Mouse (Mus musculus) lung, postnatal 14 days (tissue): ENCODE results near the gene Spata18.

Source experiments
- DNase-seq: peaks from one replicate; pipeline ENCODE4 v3.0.0; 2021

Gene Spata18

DNA sequence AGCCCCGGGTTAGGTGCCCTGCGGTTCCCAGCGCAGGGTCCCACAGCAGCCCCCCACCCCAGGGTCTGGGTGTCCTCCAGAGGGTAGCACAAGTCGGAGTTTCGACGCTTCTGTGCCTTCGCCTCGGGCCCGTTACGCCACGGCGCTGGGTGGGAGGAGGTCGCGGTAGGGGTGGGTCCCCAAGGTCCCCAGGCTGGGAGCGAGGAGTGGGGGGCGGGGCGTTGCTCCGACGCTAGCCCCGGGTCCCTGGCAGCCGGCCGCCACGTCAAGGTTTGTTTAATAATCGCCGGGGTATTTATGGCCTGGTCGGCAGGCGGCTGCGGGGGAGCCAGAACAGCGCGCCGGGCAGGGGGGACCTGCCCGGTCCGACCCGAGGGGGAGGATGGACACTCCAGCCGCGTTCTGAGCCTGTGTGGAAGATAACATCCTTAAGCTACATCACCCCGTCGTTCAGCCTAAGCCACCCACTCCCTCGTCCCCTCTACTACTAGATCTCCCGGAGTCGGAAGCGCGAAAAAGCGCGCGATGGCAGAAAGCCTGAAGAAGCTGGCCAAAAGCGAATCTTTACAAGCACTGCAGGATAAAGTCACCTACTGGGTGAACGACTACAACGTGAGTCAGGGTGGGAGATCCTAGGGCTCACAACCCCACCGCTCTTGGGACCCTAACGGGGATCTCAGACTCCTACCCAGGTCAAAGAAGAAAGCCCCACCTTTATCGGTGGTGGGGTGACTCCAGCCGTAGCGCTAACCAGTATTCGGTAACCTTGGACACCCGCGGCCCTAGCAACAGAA is at the start of gene Spata18:
TSS of gene Spata18 (plus strand) at position 319 of the 794 bp plus-strand sequence.
- DNase-seq: peak; percentile 25

DNA sequence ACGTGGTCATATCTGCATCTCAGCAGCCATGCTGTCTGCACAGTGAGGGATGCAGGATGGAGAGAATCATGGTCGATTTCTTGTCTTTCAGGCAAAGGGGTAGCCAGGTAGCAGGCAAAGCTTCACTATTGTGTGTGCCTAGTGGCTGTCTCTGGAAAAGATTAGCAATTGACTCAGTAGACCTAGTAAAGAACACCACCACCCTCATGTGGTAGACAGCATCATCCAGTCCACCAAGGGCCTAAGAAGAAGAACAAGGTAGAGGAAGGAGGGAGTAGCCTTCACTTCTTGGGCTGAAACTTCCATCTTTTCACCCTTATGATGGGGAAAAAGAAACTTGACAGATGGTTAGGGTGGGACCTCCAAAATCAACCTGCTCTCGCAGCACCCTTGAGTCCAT is 48.3 kb upstream of the Spata18 start:
- no peak for DNase-seq

DNA sequence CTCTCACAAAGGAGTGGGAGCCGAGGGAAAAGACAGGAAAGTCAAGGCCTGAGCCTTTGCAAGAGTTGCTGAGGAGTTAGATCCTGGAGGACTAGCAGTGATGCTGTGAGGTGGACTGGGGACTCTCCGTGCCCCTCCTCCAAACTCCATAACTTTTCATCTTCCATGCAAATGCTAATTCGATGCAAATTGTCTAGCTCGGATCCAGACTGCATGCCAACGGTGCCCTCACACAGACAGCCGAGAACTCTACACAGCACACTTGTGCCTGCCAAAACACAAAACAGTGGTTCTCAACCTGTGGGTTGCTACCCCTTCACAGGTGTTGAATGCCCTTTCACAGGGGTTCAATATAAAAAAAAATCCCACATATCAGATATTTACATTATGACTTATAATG is 46.6 kb upstream of the Spata18 start:
- no peak for DNase-seq

DNA sequence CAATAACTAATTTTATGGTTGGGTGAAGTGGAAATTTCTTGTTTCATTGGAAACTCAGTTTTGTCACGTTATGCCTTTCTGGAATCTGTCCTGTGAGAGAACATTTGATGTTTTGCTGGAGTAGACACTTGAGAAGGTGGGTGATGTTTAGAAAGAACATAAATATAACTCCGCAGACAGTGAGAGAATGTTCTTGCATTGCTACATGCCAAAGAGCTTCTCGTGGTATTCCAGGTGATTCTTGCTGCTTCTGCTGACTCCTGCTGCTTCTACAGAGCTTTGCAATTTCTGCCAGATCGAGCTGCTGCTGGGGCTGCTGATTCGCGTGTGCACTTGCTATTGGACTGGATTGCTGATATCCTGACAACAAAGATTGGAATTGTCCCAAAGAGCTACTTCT is 46.2 kb upstream of the Spata18 start:
- no peak for DNase-seq

DNA sequence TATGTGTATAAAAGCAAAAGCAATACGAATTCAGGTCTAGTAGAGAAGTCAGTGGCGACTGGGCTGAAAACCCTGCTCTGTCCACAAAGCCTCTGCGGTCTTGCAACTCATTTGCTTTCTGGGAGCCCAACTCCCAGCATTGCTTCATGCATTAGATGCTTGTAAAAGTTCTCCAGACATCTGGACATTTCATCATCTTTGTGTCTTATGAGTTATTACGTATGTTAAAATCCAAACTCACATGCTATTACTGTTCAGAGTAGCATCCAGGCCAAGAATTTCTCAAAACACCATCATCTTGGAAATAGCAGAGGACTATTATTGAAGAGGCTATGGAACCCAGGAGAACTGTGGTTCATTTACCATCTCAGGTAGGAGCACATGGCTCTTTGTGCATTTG is 40.1 kb upstream of the Spata18 start:
- no peak for DNase-seq

DNA sequence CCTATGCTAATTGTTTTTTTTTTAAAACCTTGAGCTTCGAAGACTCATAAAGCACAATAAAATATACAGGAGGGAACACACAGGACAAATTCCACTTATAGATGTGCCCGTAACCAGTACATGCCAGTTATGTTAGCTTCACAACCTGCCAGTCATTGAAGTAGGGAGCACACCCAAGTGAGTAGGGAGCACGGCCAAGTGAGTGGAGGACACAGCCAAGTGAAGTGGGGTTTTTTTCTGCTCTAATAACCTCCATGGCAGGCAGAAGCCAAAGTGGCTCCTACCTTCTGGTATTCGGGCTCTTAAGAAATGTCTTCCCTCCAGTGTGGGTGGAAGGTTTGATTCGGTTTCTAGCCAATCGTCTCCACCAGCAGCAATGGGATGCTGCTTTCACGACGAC is 37.9 kb upstream of the Spata18 start:
- DNase-seq: no peak

DNA sequence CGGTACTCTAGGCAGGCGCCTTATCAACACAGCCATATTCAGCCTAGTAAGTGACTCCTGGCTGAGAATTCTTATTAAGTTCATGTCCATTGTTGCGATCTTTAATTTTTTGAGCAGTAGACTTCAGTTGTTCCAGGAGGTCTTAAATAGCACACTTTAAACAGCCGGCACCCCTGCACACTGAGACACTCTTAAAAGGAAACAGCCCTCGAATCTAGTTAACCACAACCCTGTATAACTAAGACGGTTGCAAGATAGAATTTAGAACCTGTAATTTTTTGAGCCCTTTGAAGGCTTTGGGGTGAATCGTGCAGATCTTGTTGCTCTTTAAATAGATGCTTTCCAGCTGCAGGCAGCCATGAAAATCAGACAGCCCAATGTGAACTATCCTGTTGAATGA is 36.0 kb upstream of the Spata18 start:
- no peak for DNase-seq

DNA sequence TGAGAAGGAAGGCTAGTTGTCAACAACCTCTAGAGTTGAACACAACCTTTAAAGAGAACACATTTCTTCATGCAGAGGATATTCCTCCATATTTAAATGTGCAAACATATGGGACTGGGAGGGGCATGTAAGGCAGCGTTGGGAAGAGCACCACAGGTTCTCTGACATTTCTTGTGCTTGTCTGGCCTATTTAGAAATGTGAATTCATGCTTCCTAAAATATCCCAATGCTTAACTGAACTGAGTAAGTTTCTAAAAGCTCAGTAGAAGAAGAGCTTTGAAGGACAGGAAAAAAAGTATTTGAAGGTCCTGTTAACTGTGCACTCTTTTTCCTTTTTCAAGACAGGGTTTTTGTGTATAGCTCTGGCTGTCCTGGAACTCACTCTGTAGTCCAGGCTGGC is 32.2 kb upstream of the Spata18 start:
- DNase-seq: no peak

DNA sequence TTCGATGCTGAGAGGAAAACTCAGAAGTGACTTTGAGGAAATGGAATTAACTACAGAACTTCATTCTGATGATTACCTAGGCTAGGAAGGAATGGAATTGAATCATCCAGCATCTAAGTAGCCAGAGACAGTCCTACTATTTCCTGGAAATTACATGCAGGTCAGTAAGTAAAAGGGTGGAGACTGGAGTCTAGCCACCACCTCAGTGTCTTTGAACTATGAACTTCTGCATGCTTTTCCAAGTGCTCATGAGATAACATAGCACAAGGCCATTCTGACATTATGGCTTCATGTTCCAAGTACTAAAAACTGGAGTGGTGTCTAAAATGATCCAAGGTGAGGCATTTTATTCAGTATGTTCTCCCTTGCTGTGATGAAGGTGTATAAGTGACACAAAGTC is 25.7 kb upstream of the Spata18 start:
- no peak for DNase-seq

DNA sequence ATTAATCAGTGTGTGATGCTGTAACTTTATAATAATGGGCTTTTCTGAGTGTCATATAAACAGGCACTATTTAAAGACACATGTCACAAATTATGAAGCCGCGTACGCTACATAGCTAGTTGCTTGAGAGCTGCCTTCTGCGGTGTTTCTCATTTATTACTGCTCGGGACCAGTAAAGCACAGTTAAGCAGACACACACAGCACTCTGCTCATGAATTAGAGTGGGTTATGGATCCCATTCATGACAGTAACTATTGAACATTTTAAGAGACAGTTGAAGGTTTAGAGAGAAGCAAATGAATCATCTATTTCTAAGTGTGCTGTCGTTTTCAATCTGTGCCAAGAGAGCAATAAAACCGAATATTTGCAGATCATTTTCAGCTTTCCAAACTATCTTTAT is 24.3 kb upstream of the Spata18 start:
- DNase-seq: no peak

DNA sequence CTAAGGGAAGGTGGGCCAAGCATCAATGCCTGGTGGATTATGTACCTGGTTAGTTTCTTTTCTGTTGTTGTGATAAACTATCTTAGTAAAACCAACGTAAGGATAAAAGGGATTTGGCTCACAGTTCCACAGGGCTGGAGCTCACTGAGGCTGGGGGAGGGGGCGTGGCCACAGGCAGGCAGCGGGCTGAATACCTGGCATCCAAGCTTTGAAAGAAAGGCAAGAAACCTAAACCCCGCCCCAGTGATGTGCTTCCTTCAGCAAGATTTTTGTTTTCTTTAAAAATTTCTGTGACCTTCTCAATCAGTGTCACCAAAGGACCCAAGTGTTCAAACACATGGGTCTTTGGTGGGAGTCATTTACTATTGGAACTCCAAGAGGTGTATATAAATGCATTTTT is 23.6 kb upstream of the Spata18 start:
- DNase-seq: no peak

DNA sequence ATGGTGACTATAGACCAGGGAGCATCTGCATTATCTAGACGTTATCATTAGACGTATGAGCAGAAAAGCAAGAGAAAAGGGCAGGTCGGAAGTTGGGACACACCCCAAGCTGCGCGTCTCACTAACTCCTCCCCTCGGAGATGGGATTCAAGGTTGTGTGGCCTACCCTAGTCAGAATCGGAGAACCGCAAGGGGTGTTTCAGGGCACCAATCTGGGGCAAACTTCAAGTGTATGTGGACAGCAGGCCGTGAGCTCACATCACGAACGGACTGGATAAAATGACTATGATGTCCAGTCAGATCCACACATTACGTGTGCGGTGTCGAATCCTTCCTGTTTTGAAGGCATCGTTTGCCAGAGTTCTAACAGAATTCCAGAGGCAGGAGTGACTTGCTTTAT is 23.2 kb upstream of the Spata18 start:
- no peak for DNase-seq

DNA sequence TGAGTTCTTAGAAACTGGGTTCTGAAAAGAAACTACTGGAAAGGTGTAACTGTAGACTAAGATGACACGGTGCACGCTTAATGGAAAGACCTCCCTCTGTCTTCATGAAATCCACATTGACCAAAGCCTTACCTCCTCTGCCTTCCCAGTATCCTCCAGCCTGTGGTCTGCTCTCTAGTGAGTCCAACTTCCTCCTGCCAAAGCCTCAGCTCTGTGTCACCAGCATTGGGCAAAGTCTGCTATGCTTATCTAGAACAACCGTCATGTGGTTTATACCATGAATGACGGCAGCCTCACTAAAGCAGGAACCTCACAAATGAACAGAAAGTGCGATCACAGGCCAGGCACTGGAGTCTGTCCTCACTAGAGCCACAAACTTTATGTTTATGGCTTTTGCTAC is 21.0 kb upstream of the Spata18 start:
- DNase-seq: no peak

DNA sequence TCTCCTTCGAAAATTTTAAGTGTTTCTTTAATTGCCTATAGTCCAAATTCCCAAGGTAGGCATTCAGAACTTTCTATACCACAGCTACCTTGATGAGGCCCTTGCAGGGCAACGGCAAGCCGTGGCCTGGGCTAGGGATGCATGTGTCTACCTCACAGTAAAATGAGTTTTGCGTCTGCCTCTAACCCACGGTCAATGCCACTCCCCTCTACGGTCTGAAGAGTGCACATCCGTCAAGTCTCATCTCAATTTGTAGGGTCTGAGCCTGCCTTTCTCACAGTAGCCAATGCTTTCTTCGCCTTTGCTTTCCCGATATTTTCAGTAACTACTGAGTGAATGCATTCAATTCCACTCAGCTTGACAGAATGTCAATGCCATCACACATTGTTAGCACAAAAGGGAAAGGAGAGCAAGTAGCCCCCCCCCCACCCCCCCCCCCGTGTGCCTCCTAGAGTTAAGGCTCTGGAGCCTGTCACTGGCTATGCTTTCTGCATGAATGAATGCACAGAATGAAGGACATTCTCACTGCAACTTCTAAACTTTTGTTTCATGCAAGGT is 20.1 kb upstream of the Spata18 start:
- no peak for DNase-seq

DNA sequence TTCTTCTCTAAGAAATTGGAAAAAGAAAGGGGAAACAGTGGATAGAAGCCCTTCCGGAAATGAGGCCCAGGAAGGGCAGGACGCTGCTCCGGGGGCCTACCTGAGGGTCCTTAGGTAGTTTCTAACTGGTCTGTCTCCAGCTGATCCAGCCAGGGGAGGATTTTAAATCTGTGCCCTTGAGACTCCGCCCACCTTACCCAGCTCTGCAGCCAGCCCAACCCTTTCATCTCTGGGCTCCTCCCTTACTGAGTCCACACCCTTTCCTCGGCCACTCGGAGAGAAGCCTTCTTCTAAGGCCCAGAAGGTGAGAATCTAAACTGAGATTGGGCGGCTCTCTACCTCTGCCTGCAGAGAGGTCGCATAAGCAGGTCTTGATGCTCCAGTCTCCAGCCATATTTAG is 18.9 kb upstream of the Spata18 start, which contains the start of gene Lrrc66:
TSS of gene Lrrc66 (minus strand) at position 236 of the 400 bp plus-strand sequence.
- no peak for DNase-seq

DNA sequence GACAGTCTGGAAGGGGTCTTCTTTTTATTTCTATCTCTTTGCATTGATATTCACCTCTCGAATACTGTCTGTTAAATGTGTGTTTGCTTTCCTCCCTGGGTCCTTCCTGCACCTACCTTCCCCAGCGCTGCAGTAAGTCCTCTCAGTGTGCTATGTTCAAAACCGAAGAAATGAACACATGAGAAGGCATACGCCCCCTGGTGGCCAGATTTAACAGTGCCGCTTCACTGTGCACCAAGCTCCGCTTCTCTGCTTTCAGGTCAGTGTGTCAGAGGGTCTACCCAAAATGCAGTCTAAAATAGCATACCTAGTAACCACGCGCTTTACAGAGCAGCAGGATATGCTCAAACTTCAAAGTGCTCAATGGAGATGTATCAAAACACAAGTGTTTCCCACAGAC is 18.0 kb upstream of the Spata18 start:
- peak; percentile 82 for DNase-seq

DNA sequence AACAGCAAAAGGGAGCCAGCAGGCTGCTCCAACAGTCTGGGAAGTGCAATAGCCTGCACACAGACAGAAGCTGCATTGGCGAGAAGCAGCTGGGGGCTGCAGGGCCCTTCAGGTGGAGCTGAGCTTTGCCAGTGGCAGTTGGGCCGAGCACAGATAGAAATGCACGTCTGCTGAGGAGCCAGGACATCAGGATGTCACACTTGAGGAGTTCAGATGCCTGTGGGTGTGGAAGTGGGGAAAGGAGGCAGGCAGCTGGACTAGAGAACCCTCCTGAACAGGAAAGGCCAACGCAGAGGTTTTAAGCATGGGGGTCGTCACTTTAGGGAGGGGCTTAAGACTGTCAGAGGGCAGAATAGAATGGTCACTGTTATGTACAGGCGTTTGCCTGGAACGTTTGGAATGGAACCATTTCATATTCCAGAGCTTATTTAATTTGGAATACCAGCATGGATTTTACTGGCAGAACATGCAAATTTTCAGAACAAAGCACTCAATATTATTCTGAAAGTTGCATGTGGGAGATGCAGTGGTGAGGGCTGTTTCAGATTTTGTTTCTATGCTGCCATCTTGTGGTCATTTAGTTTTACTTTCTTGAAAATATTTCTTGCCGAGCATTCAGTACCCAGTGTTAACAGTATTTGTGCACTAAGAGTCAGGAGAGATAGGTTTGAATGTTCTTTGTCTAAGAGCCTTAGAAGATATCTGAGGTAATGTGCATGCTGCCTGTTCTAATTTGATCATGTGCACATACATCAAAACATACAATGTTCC is 13.7 kb upstream of the Spata18 start:
- DNase-seq: no peak

DNA sequence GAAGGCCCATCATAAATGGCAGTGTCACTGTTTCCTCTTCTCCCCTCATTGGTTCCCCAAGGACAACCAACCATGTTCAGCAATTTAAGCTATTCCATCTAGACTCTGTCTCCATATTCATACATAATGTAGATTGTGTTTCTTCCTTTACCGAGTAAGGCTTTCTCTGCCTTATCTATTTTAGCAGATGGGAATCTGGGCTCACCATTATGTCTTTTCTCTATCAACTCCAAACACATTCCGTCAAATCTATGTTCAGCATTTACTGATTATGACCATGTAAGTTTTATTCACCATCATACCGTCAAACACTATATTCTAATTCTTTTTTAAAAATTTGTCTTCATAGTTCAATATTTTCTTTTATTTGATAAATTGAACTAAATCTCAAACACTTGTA is 10.1 kb upstream of the Spata18 start:
- no peak for DNase-seq

DNA sequence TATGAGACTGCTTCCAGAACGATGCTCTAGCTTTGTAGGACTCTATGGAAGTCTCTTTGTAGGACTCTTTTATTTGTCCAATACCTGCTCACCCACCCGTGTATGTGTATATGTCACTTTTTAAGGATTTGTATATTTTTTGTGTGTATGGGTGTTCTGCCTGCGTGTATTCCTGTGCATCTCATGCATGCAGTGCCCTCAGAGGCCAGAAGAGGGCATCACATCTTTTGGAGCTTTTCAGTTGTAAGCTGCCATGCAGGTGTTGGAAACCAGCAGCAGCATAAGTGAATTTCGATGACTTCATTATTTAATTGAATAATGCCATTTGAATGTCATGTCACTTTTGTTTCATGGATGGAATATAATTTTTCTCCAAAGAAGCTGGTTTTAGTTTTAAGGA is 9.1 kb upstream of the Spata18 start:
- DNase-seq: peak; percentile 15

DNA sequence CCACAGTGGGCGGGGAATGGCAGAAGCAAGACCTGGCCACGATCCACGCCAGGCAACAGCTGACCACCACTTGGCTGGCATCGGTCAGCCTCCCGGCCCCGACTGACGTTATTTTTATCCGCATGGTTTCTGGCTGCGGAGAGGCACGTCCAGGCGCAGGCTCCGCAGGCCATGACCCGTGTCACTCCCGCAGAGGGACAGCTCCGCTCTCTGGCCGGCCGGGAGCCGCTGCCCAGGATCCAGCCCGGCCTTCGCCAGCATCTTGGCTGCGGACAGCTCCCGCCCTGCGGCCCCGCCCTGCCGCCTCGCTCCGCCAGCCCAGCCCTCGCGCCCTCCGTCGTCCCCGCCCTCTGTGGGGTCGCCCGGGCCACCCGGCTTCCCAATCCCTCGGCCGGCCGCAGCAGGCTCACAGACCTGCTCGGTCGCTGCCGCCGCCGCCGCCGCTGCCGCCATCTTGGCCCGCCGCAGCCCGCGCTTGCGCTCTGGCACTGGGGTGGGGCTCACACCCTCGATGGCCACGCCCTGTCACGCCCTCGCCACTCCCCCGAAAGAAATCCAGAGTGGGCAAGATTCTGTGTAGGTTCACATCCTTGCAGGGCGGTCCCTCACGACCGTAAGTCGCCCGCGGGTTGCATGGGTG is 3.8 kb upstream of the Spata18 start, which contains the start of gene Sgcb:
TSS of gene Sgcb (minus strand) at position 530 of the 640 bp plus-strand sequence.
- DNase-seq: peak; percentile 87

DNA sequence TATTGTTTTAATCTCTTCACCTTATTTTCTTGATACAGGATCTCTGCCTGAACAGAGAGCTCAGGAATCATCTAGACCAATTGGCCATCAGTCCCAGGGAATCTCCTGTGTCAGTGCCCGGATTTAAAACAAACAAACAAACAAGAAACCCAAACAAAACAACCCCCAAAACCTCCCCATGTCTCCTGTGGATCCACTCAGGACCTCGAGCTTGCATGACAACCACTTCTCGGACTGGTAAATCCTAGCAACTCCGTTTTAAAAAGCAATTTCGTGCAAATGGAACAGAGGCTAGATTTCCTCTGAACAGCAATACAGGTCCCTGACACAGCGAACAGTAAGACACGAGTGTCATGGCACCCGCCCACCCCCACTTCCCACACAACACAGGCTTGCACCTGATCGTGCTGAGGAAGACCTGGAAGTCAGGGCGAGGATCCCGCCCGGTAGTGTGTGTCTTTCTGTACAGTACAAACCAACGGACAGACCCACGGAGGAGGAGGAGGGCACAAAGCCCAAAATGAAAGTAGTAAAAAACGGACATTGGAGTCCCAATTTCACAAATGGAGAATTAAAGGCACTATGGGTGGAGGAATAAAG is 714 bp upstream of the Spata18 start:
- no peak for DNase-seq

DNA sequence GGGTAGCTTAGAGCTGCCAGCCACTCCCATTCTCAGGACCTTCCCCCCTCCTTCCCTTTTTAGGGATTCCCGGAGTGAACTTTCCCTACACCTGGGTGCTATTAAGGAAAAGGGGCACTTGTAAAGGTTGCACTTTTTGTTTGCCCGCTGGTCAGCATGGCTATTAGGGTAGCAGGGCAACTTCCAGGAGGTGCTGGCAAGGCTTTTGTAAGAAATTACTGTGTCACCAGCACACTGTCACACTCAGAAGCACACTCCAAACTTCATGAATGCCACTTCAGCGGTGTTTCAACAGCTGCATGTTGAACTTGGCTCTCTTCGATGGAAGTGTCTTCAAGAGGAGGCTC is 649 bp downstream of the Spata18 start:
- peak; percentile 13 for DNase-seq

DNA sequence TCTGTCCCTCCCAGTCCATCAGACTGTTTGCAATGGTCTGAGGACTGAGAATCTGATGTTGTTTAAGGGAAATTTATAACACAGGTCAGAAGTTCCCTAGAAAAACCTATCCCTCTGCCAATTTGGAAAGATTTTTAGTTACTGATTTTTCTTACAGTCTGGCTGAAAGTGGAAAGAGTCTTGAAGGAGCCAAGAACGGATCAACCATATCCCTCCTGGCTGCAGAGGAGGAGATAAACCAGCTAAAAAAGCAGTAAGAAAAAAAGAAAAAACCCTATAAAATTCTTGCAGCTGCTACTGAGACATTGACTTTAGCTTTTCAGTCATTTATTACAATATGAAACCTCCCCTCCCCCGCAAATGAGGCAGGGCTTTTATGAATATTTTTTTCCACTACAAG is 15.5 kb downstream of the Spata18 start:
- DNase-seq: no peak
